Mouse (Mus musculus): ENCODE measurements around the gene Fam131a.
"Not testable (repeated sequence)": the region's sequence is repeated elsewhere in the genome, so short reads cannot be mapped to it uniquely, and the experiment has no call there.

The Fam131a gene

DNA sequence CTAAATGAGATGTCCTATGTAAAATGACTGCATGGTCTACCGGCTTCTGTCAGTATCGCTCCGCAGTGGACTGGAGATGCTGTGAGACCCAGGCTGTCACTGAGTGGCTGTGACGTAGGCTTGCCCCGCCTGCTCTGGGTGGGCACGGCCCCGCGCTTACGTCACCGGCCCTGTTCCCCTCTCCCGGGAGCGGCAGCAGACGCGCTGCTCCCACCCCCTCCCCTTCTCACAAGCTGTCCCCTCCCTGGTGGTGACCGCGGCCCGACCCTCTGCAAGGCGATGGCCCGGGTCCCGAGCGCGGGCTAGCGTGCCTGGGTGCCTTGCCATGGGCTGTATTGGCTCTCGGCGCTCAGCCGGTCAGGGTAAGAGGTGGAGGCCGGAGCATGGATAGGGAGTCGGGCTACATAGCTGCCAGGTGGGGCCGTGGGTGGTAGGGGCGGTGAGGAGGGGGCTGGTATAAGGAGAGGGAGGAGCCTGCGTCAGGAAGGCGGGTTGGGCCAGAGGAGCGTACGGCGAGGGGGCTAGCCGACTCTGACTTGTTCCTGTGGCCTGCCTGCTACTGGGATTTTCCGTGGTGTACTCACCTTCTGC lies at the start of gene Fam131a:
Gene Fam131a, plus strand, starts transcription at position 131 of the 591 bp plus-strand sequence.
- DNase-seq: peak; percentile 96

DNA sequence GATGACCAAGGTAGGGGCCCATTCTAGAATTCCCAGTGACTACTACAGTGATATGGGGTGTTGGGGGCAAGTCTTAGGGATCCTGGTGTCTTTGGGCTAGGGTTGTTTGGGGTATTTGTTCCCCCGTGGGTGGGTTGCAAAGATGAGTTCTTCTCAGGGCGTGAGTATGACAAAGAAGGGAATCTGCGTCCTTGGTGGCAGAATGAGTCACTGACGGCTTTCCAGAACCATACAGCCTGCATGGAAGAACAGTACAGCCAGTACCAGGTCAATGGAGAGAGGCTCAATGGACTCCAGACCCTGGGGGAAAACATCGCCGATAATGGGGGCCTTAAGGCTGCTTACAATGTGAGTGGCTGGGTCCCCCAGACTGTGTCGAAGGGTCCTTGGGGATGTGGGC lies 49.1 kb upstream of the Fam131a start:
- DNase-seq: no peak

DNA sequence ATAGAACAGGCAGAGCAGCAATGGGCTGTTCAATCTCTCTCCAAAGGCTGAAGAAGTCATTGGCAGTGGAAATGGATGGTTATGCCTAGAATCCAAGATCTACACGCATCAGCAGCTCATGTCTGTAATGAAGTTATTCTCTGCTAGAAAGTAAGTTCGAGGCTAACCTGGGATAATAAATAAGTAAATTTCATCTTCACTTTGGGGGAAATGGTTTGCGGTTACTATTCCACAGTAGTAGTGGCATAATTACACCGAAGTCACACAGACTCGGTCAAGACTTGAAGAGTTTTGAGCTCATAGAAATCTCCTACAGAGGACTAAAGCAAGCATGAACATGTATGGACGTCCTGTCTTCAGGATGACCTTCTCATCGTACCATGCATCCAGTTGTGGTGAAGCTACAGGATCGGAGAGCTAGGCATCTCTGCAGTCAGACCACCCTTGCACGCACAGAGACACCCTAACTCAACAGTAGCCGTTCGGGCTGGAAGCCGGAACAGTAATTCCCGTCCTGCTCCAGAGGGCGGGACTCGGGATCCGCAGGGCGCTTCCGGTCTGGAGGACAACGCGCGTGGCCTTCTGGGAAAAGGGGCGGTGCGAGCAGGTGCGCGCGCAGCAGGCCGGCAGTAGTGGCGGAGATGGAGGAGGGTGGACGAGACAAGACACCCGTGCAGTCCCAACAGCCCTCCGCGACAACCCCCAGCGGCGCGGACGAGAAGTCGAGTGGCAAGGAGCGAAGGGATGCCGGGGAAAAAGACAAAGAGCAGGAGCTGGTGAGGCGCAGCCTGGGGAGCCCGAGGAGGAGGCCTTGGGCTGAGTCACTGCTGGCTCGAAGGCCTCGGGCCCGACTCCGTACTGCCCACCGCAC lies 41.7 kb upstream of the Fam131a start, which contains the start of gene Psmd2:
Gene Psmd2, plus strand, starts transcription at position 577 of the 871 bp plus-strand sequence.
- peak; percentile 98 for DNase-seq

DNA sequence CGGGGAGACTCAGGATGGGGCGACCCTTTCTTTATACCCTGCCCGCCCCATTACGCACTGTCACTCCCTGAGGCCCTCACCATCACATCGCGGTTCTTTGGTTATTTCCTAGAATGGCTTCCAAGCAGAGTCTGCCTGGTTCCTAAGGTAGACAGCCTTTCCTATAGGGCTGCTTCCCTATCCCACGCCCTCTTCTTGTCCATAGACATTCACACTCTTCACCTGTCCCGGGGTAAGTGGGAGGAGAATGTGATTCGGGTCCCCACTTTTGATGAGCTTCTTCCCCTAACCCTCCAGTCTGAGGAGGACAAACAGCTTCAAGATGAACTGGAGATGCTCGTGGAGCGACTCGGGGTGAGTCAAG lies 41.1 kb upstream of the Fam131a start:
- DNase-seq: no peak

DNA sequence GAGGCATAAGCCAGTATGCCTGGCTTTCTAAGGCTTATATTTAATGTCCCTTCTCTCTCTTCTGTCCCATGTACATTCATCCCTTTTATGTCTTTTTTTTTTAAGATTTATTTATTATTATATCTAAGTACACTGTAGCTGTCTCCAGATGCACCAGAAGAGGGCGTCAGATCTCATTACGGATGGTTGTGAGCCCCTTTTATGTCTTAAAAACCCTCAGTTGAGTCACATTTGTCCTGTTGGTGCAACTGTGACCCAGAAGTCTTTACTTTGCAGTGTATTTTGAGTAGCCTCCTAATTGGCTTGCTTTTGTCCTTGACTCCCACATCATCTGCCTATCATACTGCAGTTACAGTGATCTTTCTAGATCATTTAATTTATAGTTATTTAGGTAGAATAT lies 39.7 kb upstream of the Fam131a start:
- no peak for DNase-seq

DNA sequence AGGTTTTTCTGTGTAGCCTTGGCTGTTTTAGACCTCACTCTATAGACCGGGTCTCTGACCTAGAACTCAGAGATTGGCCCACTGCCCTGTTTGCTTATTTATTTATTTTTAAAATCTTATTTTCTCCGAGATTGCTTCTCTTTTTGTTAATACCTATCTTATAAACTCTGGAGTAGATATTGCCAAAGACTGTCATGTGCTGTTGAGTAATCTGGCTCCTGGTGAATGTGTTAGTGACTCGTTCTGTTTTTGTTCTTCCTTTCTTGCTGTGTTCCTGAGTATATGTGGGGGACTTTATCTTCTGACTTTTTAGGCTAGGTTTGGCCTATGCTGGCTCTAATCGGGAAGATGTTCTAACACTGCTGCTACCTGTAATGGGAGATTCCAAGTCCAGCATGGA lies 35.4 kb upstream of the Fam131a start:
- no peak for DNase-seq

DNA sequence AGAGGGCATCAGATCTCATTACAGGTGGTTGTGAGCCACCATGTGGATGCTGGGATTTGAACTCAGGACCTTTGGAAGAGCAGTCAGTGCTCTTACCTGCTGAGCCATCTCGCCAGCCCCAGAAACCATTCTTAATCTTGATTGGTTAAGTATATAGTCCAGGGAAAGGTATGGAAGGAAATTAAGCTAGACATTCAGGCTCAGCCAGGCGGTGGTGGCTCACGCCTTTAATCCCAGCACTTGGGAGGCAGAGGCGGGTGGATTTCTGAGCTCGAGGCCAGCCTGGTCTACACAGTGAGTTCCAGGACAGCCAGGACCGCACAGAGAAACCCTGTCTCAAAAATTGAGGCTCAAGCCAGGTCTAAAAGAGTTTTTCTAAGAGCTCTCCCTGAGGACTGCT lies 25.0 kb upstream of the Fam131a start, which contains the start of gene Eif4g1:
Gene Eif4g1, plus strand, starts transcription at position 301 of the 400 bp plus-strand sequence.
- DNase-seq: not testable (repeated sequence)

DNA sequence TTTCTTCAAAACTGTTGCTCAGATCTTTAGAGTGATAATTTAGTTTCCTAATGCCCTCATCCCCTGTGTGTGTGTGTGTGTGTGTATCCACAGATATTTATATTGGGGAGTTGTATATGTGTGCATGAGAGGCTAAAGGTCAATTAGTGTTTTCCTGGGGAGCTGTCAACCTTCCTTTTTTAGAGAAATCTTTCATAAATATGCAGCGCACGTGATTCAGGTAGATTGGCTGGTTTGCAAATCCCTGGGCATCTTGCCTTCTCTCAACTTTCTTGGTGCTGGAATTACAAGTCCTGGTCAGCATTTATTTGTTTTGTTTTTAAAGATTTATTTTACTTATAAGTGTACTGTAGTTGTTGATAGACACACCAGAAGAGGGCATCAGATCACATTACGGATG lies 22.8 kb upstream of the Fam131a start:
- DNase-seq: no peak

DNA sequence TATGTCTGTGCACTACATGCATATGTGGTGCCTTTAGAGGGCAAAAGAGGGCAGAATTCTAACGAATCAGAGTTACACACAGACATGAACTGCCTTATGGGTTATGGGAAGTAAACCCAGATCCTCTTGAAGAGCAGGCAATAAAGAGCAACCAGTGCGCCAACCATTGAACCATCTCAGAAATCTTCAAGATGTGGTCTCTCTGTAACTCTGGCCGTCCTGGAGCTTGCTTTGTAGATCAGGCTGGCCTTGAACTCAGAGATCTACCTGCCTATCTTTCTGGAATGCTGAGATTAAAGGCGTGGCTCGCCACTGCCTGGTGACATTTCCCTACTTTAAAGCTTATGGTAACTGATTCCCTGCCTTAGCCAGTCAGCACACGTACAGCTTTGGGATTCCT lies 21.2 kb upstream of the Fam131a start:
- no peak for DNase-seq

DNA sequence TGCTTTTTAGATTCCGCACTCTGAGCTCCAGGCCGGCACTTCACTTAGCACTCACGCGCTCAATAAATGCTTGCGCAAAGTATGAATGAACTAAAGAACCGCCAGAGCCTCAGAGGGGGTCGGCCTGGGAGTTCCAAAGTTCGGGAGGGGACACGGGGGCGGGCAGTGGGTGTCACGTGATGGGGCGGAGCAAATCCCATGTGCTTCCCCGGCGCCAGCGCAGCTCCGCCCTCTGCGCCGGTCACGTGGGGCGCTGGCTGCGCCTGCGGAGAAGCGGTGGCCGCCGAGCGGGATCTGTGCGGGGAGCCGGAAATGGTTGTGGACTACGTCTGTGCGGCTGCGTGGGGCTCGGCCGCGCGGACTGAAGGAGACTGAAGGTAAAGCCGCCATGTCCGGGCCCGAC lies 20.5 kb upstream of the Fam131a start:
- DNase-seq: peak; percentile 98

DNA sequence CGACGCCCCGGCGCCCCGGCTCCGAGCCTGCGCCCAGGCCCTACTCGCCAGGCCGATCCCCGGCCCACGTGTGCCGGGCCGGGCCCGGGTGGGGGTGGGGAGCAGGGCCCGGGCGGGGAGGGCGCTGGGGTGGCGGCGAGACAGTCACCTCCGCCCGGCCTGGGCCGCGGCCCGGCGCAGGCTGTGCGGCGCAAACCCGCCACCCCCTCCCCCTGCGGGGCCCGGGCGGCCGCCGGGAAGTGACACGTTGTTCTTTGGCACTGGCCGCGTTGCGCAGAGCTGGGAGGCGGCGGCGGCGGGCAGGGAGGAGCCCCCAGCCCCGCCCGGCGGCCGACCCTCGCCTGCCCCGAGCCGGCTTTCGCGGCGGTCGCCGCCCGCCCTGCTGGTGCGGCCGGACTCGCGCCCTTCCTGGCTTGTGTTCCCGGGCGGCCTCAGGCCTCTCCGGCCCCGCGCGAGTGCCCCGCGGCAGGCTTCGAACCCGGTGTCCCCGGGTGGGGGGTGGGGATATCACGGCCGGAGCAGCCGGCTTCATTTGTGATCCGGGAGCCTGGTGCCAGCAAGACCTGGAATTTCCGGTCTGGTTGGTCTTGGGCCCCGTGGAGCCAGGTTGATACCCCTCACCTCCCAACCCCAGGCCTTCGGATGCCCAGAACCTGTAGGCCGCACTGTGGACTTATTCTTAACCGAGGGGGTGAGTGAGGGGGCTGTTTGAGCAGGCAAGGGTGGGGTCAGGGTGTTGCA lies 19.9 kb upstream of the Fam131a start:
- DNase-seq: no peak

DNA sequence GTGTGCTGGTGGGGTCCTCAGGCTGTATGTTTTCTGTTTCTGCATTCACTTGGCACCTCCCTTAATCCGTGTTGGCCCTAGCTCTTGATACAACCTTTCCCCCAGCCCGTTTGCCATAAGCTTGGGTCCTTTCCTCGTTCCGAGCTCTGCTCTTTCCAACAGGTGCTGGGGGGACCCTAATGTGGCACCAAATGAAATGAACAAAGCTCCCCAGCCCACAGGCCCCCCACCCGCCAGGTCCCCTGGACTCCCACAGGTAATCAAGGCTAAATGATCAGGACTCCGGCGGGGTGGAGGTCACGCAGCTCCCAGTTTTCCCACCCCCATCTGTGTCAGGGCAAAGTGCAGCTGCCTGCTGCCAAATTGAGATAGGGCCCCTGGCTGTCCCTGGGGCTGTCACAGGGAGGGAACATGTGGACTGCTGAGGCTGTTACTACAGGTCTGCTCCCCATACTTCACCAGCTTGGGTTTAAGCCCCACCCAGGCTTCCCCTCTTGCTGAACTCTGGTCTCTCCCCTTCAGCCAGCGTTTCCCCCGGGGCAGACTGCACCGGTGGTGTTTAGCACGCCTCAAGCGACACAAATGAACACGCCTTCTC lies 19.2 kb upstream of the Fam131a start:
- DNase-seq: no peak

DNA sequence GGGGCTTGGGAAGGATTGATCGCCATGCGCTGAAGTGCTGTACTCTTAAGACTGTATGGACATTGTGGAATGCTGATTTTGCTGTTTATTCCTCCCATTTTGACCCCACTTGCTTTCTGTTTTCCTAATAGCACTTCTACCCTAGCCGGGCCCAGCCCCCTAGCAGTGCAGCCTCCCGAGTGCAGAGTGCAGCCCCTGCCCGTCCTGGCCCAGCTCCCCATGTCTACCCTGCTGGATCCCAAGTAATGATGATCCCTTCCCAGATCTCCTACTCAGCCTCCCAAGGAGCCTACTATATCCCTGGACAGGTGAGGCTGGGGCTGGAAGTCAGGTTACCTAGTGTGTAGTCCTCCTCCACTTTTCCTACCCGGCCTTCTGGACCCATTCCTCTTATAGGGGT lies 17.8 kb upstream of the Fam131a start:
- DNase-seq: no peak

DNA sequence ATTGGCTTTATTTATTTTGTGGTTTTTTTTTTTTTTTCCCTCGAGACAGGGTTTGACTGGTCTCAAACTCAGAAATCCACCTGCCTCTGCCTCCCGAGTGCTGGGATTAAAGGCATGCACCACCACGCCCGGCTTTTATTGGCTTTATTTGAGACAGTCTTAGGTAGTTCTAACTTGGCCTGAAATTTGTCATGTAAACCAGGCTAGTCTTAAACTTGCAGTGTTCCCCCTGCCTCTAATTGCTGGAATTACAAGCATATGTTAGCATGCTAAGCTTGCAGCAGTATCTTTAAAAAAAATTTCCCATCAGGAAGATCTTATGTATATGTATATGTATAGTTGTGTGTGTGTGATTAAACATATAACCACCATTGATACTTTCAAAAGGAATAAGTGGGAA lies 16.3 kb upstream of the Fam131a start:
- no peak for DNase-seq

DNA sequence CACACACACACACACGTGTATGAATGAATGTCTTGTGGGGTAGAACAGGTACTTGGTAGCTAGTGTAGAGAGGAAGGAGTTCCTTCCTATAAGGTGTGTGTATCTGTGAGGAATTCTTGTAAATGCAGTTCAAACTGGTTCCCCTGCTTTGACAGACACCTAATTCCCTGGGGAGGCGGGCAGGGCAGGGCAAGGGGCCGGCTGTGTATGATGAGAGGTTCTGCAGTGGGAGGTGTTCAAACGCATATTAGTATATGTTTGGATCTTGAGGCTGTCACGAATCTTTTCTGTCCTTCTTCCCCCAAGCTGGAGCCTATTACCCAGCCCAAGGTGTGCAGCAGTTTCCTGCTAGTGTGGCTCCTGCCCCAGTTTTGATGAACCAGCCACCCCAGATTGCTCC lies 15.7 kb upstream of the Fam131a start:
- no peak for DNase-seq

DNA sequence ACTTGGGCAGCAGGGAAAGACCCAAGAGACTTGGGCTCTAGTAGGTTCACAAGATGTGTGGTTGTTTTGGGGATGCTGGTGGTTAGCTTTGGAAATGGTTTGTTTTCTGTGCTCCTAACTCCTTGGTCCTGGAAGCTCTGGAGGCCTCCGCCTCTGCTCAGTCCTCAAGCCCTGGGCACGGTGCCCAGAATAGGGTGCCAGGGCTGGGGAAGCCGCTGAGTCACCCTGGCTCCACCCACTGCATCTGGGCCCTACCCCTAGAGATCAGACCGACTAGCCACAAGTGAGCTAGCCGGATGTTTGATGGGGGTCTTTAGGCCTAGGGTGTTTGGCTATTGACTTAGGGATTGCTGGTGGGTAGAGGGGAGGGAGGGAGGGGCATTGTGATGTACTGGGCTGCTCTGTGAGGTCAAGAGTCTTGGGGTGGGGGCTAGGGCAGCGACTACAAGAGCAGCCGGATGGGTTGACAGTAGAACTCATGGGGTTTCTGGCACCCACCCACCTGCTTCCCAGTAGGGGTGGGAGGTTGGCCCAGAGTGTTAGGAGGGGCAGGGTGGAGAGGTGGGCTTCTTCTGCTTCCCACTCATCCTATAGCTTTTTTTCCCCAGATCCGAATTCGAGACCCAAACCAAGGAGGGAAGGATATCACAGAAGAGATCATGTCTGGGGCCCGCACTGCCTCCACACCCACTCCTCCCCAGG lies 14.9 kb upstream of the Fam131a start:
- DNase-seq: peak; percentile 68

DNA sequence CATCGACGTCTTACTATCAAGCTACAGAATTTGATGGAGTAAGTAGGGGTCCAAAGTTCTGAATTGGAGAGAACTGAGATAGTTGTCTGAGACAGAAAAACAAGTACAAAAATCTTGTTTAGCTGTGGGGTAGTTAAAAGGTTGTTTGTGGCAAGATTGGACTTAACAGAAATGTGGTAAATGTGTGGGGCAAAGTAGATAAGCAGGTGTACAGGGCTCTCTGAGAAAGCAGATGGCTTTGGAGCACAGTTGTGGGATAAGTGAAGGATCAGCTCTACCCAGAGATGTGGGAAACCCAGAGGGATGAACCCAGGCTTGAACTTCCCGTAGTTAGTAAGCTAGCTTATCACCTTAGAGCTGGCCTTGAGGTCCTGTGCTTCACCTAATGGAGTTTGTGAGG lies 2.3 kb upstream of the Fam131a start:
- no peak for DNase-seq

DNA sequence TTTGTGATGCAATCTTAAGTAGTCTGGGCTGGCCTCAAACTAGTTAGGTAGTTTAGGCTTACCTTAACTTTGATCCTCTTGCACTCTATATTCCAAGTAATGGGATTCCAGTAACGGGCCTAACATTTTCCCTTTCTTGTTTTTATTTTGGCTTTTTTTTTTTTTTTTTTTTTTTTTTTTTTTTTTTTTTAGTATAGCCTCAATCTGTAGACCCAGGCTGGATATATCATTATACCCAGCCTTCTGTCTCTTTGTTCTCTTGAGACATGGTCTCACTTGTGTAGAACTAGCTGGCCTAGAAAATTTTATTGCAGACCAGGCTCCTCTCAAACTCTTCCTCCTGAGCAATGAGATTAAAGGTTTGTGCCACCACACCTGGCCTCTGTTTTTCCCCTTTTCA lies 1.4 kb upstream of the Fam131a start:
- no peak for DNase-seq

DNA sequence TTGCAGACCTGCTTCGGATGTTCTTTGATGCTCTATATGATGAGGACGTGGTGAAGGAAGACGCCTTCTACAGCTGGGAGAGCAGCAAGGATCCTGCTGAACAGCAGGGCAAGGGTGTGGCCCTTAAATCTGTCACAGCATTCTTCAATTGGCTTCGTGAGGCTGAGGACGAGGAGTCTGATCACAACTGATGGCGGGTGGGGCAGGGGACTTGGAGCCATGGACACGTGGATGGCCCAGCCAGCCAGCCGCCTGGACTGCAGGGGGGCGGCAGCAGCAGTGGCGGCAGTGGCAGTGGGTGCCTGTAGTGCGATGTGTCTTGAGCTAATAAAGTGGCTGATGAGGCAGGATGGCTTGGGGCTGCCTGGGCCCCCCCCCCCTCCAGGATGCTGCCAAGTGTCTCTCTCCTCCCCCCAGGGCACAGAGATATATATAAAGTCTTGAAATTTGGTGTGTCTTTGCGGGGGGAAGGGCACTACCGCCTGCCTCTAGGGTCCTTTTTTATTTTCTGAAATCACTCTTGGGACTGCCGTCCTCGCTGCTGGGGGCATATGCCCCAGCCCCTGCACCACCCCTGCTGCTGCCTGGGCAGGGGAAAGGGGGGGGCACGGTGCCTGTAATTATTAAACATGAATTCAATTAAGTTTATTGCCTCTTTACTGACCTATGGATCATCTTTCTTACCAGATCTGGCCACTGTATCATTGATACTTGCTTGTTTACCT lies 638 bp upstream of the Fam131a start:
- DNase-seq: no peak

DNA sequence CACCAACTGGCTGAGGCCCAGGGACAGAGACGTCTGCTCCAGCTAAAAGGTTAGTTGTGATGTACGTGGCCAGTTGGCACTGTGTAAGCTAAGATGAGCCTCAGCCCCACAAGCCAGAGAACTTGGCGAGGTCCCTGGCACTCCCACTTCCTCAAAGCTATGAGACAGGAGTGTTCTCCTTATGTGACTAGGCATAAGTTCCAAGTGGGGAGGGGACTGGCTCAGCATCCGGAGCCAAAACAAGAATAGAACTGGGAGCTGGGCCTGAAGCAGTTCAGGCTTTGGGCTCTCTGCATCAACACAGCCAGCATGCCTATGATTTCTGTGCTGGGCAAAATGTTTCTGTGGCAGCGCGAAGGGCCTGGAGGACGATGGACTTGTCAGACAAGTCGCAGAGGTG lies 1.7 kb downstream of the Fam131a start:
- peak; percentile 80 for DNase-seq

DNA sequence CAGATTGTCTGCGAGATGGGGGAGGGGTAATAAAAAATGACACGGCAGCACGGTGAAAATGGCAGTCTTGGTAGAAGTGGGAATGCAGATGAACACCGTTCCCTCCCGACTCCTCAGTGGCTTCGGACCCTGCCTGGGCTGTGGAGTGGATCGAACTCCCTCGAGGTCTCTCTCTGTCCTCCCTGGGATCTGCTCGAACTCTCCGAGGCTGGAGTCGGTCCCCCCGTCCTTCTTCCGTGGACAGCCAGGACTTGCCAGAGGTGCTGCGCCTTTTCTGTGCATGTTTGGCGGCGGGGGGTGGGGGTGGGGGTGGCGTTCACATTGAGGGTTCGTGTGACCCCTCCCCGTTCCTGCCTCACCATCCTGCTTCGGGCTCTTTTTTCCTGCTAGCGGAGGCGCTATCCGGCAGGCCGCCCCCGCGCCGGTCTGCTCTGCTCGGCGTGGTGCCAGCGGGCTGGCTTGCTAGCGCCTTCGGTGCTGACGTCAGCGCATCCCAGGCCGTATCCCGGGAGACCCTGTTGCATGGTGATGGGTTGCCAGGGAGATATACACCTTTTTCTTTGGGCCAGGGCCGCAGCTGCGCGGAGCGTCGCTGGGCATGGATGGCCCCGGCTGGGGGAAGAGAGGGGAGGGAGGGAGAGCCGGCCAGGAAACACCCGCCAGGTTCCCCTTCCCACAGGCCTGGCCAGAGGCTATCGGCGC lies 2.7 kb downstream of the Fam131a start:
- DNase-seq: peak; percentile 99
